28 mouse cellular contexts compared by ENCODE assay signal in genomic region chr5:54827076-54827475, GRCm38 (mm10).
A peak's percentile ranks its signal among the peaks of the same experiment; 100 is the strongest.
DNase-seq lines count a peak whose midpoint lies in the region; ATAC-seq and TF ChIP-seq lines count a peak whose summit lies in the region.
"Had no signal": no experiment of that assay in that cellular context is flagged by ENCODE, and none has a peak within 500 bp of the region (broad histone marks: within the 10 kb centered on the region; RNA-seq: fewer than 3 reads in every experiment).

No protein-coding gene starts in this region.

- DNase-seq in 416B (ENCODE audit: low read depth) (peak; percentile 30), ZHBTc4 (ENCODE audit: low read depth, low spot score) (peak; percentile 1)
- DNase-seq in left cerebral cortex, postnatal 25 days (ENCODE audit: low spot score in 2 of 2) = no peak
- no peak for DNase-seq in urinary bladder, postnatal 25 days (ENCODE audit: low spot score)
- DNase-seq: adrenal gland, adult 2 months; adrenal gland, postnatal 36 days; cerebellum, adult 2 months; cerebellum, postnatal 14 days; forebrain, postnatal 0 days; gastrocnemius, postnatal 10 days; heart, postnatal 10 days; kidney, adult 2 months; liver; lung, adult 2 months; lung, postnatal 10 days; thymus, postnatal 4 days had no signal

- no peak overlapping the region for H3K4me3 ChIP-seq in intestine, postnatal 0 days (ENCODE audit: low read depth, low read length)
- no peak overlapping the region for H3K4me3 ChIP-seq in intestine, embryonic 15.5 days (replicated peaks)
- no peak overlapping the region for H3K4me3 ChIP-seq in E14TG2a.4 (replicated peaks; ENCODE audit: low read length)
- H3K4me3 ChIP-seq: embryonic facial prominence, embryonic 10.5 days; embryonic facial prominence, embryonic 15.5 days; forebrain, embryonic 12.5 days; heart, embryonic 12.5 days; midbrain, embryonic 13.5 days had no signal

- no peak overlapping the region for H3K9ac ChIP-seq in intestine, postnatal 0 days (ENCODE audit: low read depth, low read length)
- no peak overlapping the region for H3K9ac ChIP-seq in intestine, embryonic 15.5 days
- H3K9ac ChIP-seq: embryonic facial prominence, embryonic 15.5 days; forebrain, embryonic 12.5 days; forebrain, postnatal 0 days; heart, embryonic 12.5 days; hindbrain, embryonic 14.5 days; liver, embryonic 14.5 days; midbrain, embryonic 13.5 days had no signal

- intact Hi-C loops in left cerebral cortex, postnatal 25 days (cut with DNase I) = no loop called here

- no peaks in the 10 kb centered on the region for H3K9me3 ChIP-seq in intestine, postnatal 0 days (ENCODE audit: control insufficient read depth)
- no peaks in the 10 kb centered on the region for H3K9me3 ChIP-seq in intestine, embryonic 15.5 days
- H3K9me3 ChIP-seq in E14TG2a.4 (ENCODE audit: low read length) = no peaks in the 10 kb centered on the region
- H3K9me3 ChIP-seq: embryonic facial prominence, embryonic 10.5 days; embryonic facial prominence, embryonic 15.5 days; forebrain, embryonic 12.5 days; heart, embryonic 12.5 days; midbrain, embryonic 13.5 days had no signal

- peak; percentile 24; the same call in 1 of the 2 replicates for TF ChIP-seq CTCF in intestine, postnatal 0 days (IDR thresholded peaks at IDR 0.05; ENCODE audit: low read depth)
- peak; percentile 31 for TF ChIP-seq CTCF in E14TG2a.4 (conservative IDR thresholded peaks at IDR 0.05; ENCODE audit: low read length)

- no peaks in the 10 kb centered on the region for H3K27me3 ChIP-seq in intestine, postnatal 0 days (replicated peaks; ENCODE audit: control insufficient read depth, insufficient read depth, low read length)
- no peaks in the 10 kb centered on the region for H3K27me3 ChIP-seq in intestine, embryonic 15.5 days (replicated peaks)
- no peaks in the 10 kb centered on the region for H3K27me3 ChIP-seq in E14TG2a.4 (ENCODE audit: insufficient read depth, low read length)
- H3K27me3 ChIP-seq: embryonic facial prominence, embryonic 15.5 days; forebrain, embryonic 12.5 days; heart, embryonic 12.5 days; midbrain, embryonic 13.5 days; Patski had no signal

- ATAC-seq in intestine, postnatal 0 days = no peak
- ATAC-seq in intestine, embryonic 15.5 days = no peak
- ATAC-seq: forebrain, postnatal 0 days; midbrain, embryonic 13.5 days; Patski had no signal

- 77% methylated on average over 2 of the region's 2 CpGs for WGBS in intestine, postnatal 0 days
- WGBS in intestine, embryonic 15.5 days = 81% methylated on average over 2 of the region's 2 CpGs

- no peaks in the 10 kb centered on the region for H3K36me3 ChIP-seq in intestine, postnatal 0 days (ENCODE audit: control insufficient read depth, insufficient read depth)
- H3K36me3 ChIP-seq in intestine, embryonic 15.5 days = no peaks in the 10 kb centered on the region
- H3K36me3 ChIP-seq in E14TG2a.4 (ENCODE audit: insufficient read depth, low read length) = no peaks in the 10 kb centered on the region
- H3K36me3 ChIP-seq: embryonic facial prominence, embryonic 10.5 days; embryonic facial prominence, embryonic 15.5 days; forebrain, embryonic 12.5 days; heart, embryonic 12.5 days; midbrain, embryonic 13.5 days had no signal

- H3K4me2 ChIP-seq in intestine, postnatal 0 days (replicated peaks; ENCODE audit: low read depth) = no peak overlapping the region
- no peak overlapping the region for H3K4me2 ChIP-seq in intestine, embryonic 15.5 days (replicated peaks)
- H3K4me2 ChIP-seq: embryonic facial prominence, embryonic 15.5 days; forebrain, embryonic 12.5 days; heart, embryonic 12.5 days; hindbrain, embryonic 14.5 days; midbrain, embryonic 13.5 days had no signal

- no peaks in the 10 kb centered on the region for H3K4me1 ChIP-seq in intestine, postnatal 0 days (replicated peaks; ENCODE audit: control insufficient read depth, insufficient read depth, low read length)
- no peaks in the 10 kb centered on the region for H3K4me1 ChIP-seq in intestine, embryonic 15.5 days (replicated peaks)
- H3K4me1 ChIP-seq in E14TG2a.4 (replicated peaks; ENCODE audit: low read depth, low read length) = no peaks in the 10 kb centered on the region
- H3K4me1 ChIP-seq: embryonic facial prominence, embryonic 10.5 days; embryonic facial prominence, embryonic 15.5 days; forebrain, embryonic 12.5 days; heart, embryonic 12.5 days; midbrain, embryonic 13.5 days had no signal

- no peak overlapping the region for H3K27ac ChIP-seq in intestine, postnatal 0 days (ENCODE audit: low read depth, low read length)
- no peak overlapping the region for H3K27ac ChIP-seq in intestine, embryonic 15.5 days
- H3K27ac ChIP-seq: embryonic facial prominence, embryonic 10.5 days; embryonic facial prominence, embryonic 15.5 days; forebrain, embryonic 12.5 days; hindbrain, embryonic 14.5 days; liver, embryonic 14.5 days; macrophage; midbrain, embryonic 13.5 days had no signal

Comparison
In these comparisons a context has a peak if more than half of its experiments do, and no peak if none do; other contexts are left out.
1. DNase-seq: peak in 416B (single experiment) and ZHBTc4 (single experiment); none in left cerebral cortex, postnatal 25 days (0 of 2) and urinary bladder, postnatal 25 days (single experiment).